Mouse (Mus musculus) hindbrain, embryonic 14.5 days (tissue): ENCODE data around the gene Anapc4. TPM values are rescaled to one million over a fixed set of nuclear protein-coding genes. Genes with fewer than 3 reads are reported as not detected.

Experiments
- ATAC-seq: fragments of 200-750 bp; cut with Nextera tagmentation; 2 replicates; pipeline ENCODE4 v1.8.0; 2017; ENCODE audit warnings: moderate number of reproducible peaks, mild to moderate bottlenecking, moderate TSS enrichment, moderate library complexity; ENCODE audit not compliant: low FRiP score
- DNase-seq: peaks from one replicate; pipeline ENCODE4 v3.0.0-alpha.2; 2015; ENCODE audit warnings: low spot score
- H3K27ac ChIP-seq: fragments of 300-500 bp; sonication (generic); 2 replicates; pipeline ENCODE4 v1.5.1; 2014; ENCODE audit warnings: mild to moderate bottlenecking, moderate library complexity
- H3K27me3 ChIP-seq: fragments of 300-500 bp; sonication (generic); 2 replicates; pipeline ENCODE4 v1.6.1; 2014; ENCODE audit warnings: mild to moderate bottlenecking, low read length, mixed read lengths; ENCODE audit not compliant: control insufficient read depth, insufficient read depth
- H3K36me3 ChIP-seq: fragments of 300-500 bp; sonication (generic); replicated peaks from 2 replicates; pipeline ENCODE4 v1.6.1; 2014; ENCODE audit not compliant: control insufficient read depth, insufficient read depth
- H3K4me1 ChIP-seq: fragments of 300-500 bp; sonication (generic); replicated peaks from 2 replicates; pipeline ENCODE4 v1.6.1; 2014; ENCODE audit warnings: antibody characterized with exemption, low read length, mixed read lengths; ENCODE audit not compliant: control insufficient read depth, insufficient read depth
- H3K4me2 ChIP-seq: fragments of 300-500 bp; sonication (generic); replicated peaks from 2 replicates; pipeline ENCODE4 v1.6.1; 2014; ENCODE audit warnings: mild to moderate bottlenecking, moderate library complexity
- H3K4me3 ChIP-seq: fragments of 300-500 bp; sonication (generic); replicated peaks from 2 replicates; pipeline ENCODE4 v1.5.1; 2014; ENCODE audit warnings: mild to moderate bottlenecking, low read length
- H3K9ac ChIP-seq: fragments of 300-500 bp; sonication (generic); 2 replicates; pipeline ENCODE4 v1.6.1; 2014
- H3K9me3 ChIP-seq: fragments of 300-500 bp; sonication (generic); 2 replicates; pipeline ENCODE4 v1.6.1; 2016; ENCODE audit warnings: low read length; ENCODE audit not compliant: control insufficient read depth
- WGBS: fragments of 180-500 bp; shearing (Covaris S2); extraction: QIAGEN DNeasy Blood & Tissue Kit; methylation state at CpG from one replicate; pipeline ENCODE4 v1.1.7; 2014; 5-methylcytosine and 5-hydroxymethylcytosine counted together
- polyA plus RNA-seq: library from polyadenylated mRNA; unstranded; fragments of >200 nt; fragmentation: Nextera tagmentation; extraction: Ambion mirVana; gene quantifications from 2 replicates; pipeline ENCODE4 v1.2.1, GENCODE M21; 2014

The Anapc4 gene
- polyA plus RNA-seq, 1 experiment from 2014 or later, result 116 TPM

GRCm38 (mm10) chr5:52864446-52864845, 30.6 kb downstream of the Anapc4 start:
- DNase-seq, result no peak
- Histone ChIP-seq H3K36me3 (peaks cover 94% of the 10 kb centered on the region), H3K27ac (no peak overlapping the region), H3K4me2 (no peak overlapping the region), H3K9me3 (no peaks in the 10 kb centered on the region), H3K4me3 (no peak overlapping the region), H3K4me1 (peaks cover 4% of the 10 kb centered on the region; the same call in 1 of the 2 replicates), H3K9ac (no peak overlapping the region), H3K27me3 (no peaks in the 10 kb centered on the region)
- no peak for ATAC-seq
- WGBS, result 90% methylated on average over 8 of the region's 8 CpGs

- no peak overlapping the region for H3K9ac ChIP-seq
- H3K4me2 ChIP-seq, result no peak overlapping the region
- ATAC-seq, result no peak
- no peaks in the 10 kb centered on the region for H3K9me3 ChIP-seq
- WGBS, result 68% methylated on average over 9 of the region's 9 CpGs
- no peak overlapping the region for H3K4me3 ChIP-seq
- H3K4me1 ChIP-seq, result peaks cover 5% of the 10 kb centered on the region; the same call in 1 of the 2 replicates
- H3K36me3 ChIP-seq, result peaks cover 84% of the 10 kb centered on the region
- DNase-seq, result no peak
- no peaks in the 10 kb centered on the region for H3K27me3 ChIP-seq
- H3K27ac ChIP-seq, result no peak overlapping the region
Measured at GRCm38 (mm10) chr5:52865825-52866224, 32.0 kb downstream of the Anapc4 start.

- 80% methylated on average over 18 of the region's 18 CpGs for WGBS
Measured at GRCm38 (mm10) chr5:52866361-52867155, 32.7 kb downstream of the Anapc4 start.

GRCm38 (mm10) chr5:52868918-52869703, 35.3 kb downstream of the Anapc4 start:
- H3K9me3 ChIP-seq, result no peaks in the 10 kb centered on the region
- no peak overlapping the region for H3K4me3 ChIP-seq
- peaks cover 5% of the 10 kb centered on the region; the same call in 1 of the 2 replicates for H3K4me1 ChIP-seq
- no peak overlapping the region for H3K4me2 ChIP-seq
- H3K36me3 ChIP-seq, result peaks cover 52% of the 10 kb centered on the region
- WGBS, result 66% methylated on average over 12 of the region's 12 CpGs
- H3K27me3 ChIP-seq, result no peaks in the 10 kb centered on the region
- DNase-seq, result peak; percentile 38
- no peak overlapping the region; the same call in 1 of the 2 replicates for H3K27ac ChIP-seq
- peak; percentile 47 for ATAC-seq
- no peak overlapping the region for H3K9ac ChIP-seq

More at GRCm38 (mm10) chr5:52866361-52867155, 32.7 kb downstream of the Anapc4 start:
- H3K4me2 ChIP-seq, result no peak overlapping the region
- H3K4me1 ChIP-seq, result peaks cover 5% of the 10 kb centered on the region; the same call in 1 of the 2 replicates
- H3K9me3 ChIP-seq, result no peaks in the 10 kb centered on the region
- ATAC-seq (no peak), DNase-seq (no peak)
- no peak overlapping the region for H3K4me3 ChIP-seq
- no peaks in the 10 kb centered on the region for H3K27me3 ChIP-seq
- no peak overlapping the region for H3K9ac ChIP-seq
- H3K36me3 ChIP-seq, result peaks cover 77% of the 10 kb centered on the region
- no peak overlapping the region for H3K27ac ChIP-seq

GRCm38 (mm10) chr5:52871461-52871860, 37.6 kb downstream of the Anapc4 start:
- no peak overlapping the region for H3K4me2 ChIP-seq
- peaks cover 5% of the 10 kb centered on the region; the same call in 1 of the 2 replicates for H3K4me1 ChIP-seq
- no peak overlapping the region for H3K27ac ChIP-seq
- peaks cover 30% of the 10 kb centered on the region for H3K36me3 ChIP-seq
- no peak overlapping the region for H3K9ac ChIP-seq
- no peaks in the 10 kb centered on the region for H3K27me3 ChIP-seq
- no peak overlapping the region for H3K4me3 ChIP-seq
- DNase-seq (no peak), ATAC-seq (no peak)
- H3K9me3 ChIP-seq, result no peaks in the 10 kb centered on the region
- 15% methylated on average over 1 of the region's 1 CpGs for WGBS

- no peak overlapping the region for H3K4me2 ChIP-seq
- no peaks in the 10 kb centered on the region for H3K27me3 ChIP-seq
- peaks cover 25% of the 10 kb centered on the region for H3K36me3 ChIP-seq
- no peak overlapping the region for H3K9ac ChIP-seq
- peaks cover 5% of the 10 kb centered on the region; the same call in 1 of the 2 replicates for H3K4me1 ChIP-seq
- DNase-seq (no peak), ATAC-seq (no peak)
- no peak overlapping the region for H3K27ac ChIP-seq
- no peaks in the 10 kb centered on the region for H3K9me3 ChIP-seq
- 97% methylated on average over 13 of the region's 13 CpGs for WGBS
- no peak overlapping the region for H3K4me3 ChIP-seq
Measured at GRCm38 (mm10) chr5:52871986-52872385, 38.2 kb downstream of the Anapc4 start.

GRCm38 (mm10) chr5:52878847-52879246, 45.0 kb downstream of the Anapc4 start:
- peak; percentile 73 for DNase-seq
- Histone ChIP-seq H3K27ac (no peak overlapping the region), H3K9me3 (no peaks in the 10 kb centered on the region), H3K36me3 (no peaks in the 10 kb centered on the region), H3K4me2 (no peak overlapping the region), H3K9ac (no peak overlapping the region), H3K27me3 (no peaks in the 10 kb centered on the region), H3K4me1 (no peaks in the 10 kb centered on the region), H3K4me3 (no peak overlapping the region)
- WGBS, result 6% methylated on average over 8 of the region's 14 CpGs
- ATAC-seq, result peak; percentile 77

GRCm38 (mm10) chr5:52879926-52880325, 46.1 kb downstream of the Anapc4 start:
- H3K27me3 ChIP-seq, result no peaks in the 10 kb centered on the region
- H3K4me3 ChIP-seq, result no peak overlapping the region
- DNase-seq, result no peak
- no peaks in the 10 kb centered on the region for H3K36me3 ChIP-seq
- no peaks in the 10 kb centered on the region for H3K9me3 ChIP-seq
- no peak overlapping the region for H3K4me2 ChIP-seq
- ATAC-seq, result no peak
- no peak overlapping the region for H3K27ac ChIP-seq
- WGBS, result 83% methylated on average over 6 of the region's 6 CpGs
- no peak overlapping the region for H3K9ac ChIP-seq
- no peaks in the 10 kb centered on the region for H3K4me1 ChIP-seq

GRCm38 (mm10) chr5:52882446-52882845, 48.6 kb downstream of the Anapc4 start:
- 59% methylated on average over 2 of the region's 2 CpGs for WGBS
- Histone ChIP-seq H3K9me3 (no peaks in the 10 kb centered on the region), H3K4me2 (no peak overlapping the region), H3K27ac (no peak overlapping the region), H3K4me3 (no peak overlapping the region), H3K4me1 (no peaks in the 10 kb centered on the region), H3K36me3 (no peaks in the 10 kb centered on the region), H3K27me3 (no peaks in the 10 kb centered on the region), H3K9ac (no peak overlapping the region)
- ATAC-seq (no peak), DNase-seq (no peak)
